Mouse (Mus musculus) kidney, postnatal 36 days (tissue): ENCODE measurements around the gene Ythdf1.

ENCODE experiments used
- DNase-seq, 2 experiments: peaks; one replicate each; pipeline ENCODE4 v3.0.0; 2021 to 2022; ENCODE audit warnings: mixed read lengths in 2 of 2

Gene Ythdf1

DNA sequence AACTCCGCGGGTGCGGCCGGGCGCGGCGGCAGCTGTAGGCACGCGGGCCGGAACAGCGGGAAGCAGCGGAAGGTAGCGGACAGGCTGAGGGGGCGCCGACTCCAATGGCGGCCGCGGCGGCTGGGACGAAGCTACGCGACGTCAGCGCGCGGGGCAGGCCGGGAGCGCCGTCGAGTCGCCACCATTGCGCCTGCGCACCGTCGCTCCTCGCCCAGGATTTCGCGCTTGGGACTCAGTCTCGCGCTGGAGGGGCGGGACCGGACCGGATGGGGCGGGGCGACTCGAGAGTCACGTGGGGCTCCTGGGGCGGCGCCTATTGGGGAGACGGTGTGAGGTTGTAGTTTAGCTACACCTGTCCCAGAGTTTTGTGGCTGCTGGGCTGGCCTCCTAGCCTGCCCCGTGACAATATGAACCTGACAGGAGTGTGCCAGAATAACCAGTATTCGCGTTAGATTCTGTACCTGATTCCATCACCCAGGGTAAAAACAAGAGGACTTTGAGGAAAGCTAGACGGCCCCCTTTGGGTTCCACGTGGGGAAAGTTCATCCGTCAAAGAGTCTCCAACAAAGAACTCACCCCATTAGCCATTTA is at the start of gene Ythdf1:
TSS of gene Ythdf1 (minus strand) at position 140 of the 591 bp plus-strand sequence.
- DNase-seq: peak; percentile 97 to 99

DNA sequence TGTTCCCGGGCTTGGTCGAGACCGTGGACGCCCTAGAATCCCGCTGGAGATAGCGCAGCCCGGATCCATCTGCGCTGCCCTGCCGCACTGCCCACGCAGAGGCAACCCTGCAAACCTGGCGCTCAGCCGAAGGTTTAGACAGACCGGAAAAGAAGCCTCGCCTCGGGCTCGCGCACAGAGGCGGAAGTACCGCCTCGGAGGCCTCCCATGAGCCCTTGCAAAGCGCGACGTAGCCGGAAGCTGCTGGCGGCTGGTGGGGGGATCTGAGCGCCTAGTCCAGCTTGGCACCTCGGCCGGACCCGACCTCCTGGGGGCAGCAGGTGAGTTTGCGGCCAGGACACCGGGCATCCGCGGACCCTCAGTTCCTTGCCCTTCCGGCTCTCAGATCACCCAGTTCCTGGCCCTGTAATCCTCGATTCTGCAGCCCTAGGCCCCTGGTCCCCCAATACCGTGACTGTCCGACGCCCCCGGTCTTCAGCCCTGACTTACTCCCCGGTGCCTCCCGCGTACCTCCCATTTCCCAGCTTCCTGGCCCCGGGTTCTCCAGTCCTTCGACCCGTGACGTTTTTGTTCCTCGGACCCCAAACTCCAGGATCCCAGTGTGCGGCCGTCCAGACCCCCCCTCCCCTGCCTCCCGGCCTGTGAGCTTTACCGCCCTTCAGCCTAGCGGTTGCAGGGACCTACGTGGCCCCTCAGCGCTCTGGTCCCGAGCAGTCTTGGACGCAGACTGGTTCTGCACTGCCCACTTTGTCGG is 46.4 kb upstream of the Ythdf1 start, which contains the start of gene Arfgap1:
TSS of gene Arfgap1 (plus strand) at position 216 of the 754 bp plus-strand sequence.
- peak; percentile 94 to 96 for DNase-seq

DNA sequence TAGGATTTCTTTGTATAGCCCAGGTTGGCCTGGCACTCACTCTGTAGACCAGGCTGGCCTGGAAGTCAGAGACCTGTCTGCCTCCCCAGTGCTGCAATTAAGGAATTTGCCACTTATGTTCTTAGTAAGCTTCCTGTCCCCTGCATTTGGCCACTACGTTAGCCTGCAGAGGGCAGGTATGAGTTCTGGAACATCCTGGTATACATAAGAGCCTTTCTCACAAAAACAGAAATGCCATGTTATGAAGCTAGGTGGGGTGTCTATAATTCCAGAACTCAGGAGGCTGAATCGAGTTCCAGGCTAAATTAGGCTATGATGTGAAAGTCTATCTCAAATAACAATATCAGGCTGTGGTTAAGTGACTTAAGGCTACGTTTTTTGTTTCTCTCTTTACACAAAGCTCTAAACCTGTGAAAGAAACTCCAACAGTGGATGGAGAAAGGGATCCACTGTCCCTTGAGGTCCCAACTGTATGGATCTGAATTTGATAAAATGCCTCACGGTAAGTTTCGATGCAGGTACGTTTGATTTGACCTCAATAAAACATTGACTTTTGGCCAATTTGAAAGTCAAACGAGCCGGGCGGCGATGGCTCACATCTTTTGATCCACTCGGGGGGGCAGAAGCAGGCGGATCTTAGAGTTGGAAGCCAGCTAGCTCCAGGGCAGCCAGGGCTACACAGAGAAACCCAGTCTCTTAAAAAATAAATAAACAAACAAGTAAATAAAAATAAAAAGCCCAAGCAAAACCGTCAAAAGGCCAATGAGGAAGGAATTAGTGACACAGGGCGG is 45.5 kb upstream of the Ythdf1 start:
- DNase-seq: peak; percentile 29 to 44

DNA sequence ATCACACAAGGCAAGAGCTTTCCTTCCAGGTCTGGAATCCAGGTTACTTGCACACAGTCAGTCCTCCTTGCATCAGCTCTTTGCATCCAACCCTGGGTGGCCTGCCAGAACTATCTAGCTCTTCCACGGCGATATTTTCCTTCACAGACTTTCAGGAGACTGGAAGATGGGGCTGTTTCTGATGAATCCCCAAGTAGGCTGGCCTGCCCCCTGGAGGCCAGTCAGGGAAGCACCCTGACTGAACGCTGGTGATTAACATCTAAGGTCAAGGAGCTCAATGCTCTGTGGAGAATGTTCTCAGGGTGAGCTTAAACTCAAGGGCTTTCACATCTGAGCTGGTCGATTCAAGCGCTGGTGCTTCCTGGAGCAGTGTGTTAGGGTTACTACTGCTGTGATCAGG is 43.2 kb upstream of the Ythdf1 start:
- DNase-seq: peak; percentile 69 to 88

DNA sequence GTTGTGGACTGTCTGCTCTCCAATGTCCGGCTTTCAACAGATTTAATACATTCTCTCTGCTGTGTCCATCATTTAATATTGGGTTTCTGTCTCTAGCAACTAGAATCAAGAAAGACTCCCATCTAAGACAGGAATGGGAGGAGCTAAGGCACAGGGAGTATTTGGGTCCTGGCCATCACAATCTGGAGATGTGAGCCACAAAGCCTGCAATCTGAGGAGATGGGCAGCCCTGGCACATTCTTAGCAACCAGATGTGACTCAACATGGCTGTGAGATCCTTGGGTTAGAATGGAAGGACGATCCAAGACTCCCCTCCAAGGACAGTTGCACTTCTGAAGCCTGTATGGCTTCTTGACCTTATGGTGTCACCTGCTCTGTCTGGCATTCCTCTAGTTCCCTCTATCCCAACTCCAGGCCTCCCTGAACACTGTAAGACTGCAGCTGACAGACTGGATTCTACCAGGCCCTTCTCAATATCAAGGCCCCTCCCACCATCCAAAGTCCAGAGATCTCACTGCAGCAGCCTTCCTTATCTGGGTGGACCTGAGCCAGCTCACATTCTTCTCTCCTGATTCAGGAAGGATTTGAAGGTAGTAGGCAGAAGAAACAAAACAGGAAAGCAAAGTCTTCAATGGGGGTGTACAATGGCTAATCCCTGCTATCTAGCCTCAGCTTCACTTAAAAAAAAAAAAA is 42.0 kb upstream of the Ythdf1 start:
- peak; percentile 30 to 45 for DNase-seq

DNA sequence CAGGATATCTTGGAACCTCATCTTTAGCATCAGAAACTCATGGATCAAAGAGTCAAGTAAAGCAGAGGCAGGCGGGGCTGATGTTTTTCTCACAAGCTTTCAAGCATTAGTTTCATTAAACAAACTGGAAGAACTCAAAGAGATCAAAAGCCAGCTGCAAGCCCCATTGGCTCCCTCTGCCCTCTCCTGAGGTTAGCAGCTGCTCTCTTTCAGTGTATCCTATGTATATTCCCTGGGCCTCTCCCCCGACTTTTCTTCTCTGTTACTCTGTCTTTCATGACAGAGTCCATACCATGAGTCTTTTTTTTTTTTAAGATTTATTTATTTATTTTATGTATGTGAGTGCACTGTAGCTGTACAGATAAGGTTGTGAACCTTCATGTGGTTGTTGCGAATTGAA is 39.4 kb upstream of the Ythdf1 start:
- DNase-seq: no peak

DNA sequence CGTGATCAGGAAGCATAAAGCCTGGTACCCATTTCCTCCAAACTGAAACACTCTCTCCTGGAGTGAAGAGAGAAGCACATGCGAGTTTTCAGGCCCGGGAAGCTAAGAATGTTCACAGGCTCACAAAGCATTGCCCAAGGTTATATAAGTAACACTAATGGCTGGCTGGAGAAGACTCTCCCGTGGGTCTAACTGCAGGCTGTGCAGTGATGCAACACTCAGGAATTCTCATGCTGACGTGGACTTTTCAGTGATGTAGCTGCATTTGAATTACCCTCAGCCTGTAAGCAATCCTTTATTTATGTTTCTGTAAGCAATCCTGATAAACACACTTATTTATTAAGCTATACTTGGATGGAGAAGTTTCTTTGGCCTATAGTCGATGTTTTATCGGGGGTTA is 38.9 kb upstream of the Ythdf1 start:
- DNase-seq: no peak

DNA sequence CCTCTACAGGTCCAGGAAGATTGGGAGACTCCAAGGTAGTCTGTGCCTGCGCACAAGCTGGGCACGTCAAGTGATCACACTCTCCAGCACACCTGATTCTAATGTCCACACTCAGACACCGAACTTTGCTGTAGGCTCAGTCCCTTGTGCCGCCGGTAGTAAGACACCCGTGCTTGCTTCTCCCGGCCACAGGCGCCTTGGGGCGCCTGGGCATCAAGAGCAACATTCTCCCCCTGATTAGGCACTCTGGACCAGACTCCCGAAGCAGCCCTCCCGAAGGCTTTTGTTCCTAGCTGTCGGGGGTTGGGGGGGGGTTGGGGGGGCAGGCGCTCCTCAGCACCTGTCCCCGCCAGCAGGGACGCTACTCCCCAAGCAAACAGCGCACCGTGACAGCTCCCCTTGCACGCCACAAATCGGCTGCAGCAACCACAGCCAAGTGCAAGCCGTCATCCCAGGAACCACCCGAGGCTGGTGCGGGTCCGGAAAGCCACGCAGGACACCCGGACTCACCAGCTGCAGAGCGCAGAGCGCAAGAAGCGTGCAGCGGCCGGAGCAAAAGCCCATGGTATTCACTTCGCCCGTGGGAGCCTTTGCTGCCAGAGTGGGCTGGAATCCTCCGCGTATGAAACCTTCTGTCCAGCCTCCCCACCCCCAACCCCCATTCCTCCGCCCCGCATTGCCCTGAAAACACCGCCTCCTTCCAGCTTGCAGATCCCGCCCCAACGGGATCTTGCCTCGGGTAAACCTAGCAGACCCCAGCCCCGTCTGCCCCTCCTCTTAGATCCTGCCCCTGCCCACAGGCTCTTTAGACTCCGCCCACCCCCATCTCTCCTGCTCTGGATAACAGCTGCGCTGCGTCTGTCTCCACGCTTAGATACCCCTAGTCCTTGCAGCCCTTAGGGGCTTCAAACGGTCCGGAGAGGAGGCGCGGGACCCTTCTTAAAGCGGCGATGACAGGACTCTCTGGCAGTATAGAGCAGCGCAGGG is 33.6 kb upstream of the Ythdf1 start, which contains the start of gene Nkain4:
TSS of gene Nkain4 (minus strand) at position 639 of the 987 bp plus-strand sequence.
- DNase-seq: peak; percentile 8 to 37

DNA sequence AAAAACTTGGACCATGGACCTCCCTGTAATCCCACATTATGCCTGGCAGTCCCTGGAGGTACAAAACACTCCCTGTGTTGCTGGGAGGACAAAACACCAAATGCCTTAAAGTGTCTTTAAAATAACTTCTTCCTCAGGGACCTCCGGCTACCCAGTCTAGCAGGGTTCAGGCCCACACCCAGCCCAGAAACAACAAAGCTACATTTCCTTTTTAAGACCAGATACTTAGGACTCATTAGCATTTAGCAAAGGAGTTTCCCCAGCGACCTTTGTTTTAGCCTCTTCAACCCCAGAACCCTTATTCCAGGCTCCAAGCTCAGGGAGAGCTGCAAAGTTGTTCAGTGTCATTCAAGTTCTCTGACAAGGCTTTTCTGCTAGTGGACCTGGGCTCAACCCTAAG is 32.9 kb upstream of the Ythdf1 start:
- DNase-seq: no peak

DNA sequence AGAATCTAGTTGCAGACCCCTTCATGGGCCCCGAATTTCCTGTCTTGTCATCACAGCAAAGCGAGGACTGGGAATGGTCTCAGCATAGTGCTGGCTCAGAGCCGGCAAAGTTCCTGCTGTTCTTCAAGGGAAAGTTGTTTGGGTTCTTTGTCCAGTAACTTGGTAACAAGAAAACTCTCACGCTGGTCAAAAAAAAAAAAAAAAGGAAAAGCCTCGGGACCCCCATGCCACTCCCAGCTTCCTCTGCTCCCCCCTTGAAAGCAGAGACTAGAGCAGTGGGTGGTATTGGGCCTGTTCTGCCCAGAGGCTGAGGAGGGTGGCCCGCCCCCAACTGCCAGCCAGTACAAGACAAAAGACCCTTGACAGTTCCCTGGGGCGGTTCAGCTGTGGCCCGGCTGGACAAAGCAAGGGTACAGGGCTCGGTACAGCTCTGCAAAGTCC is 32.0 kb upstream of the Ythdf1 start:
- no peak for DNase-seq

DNA sequence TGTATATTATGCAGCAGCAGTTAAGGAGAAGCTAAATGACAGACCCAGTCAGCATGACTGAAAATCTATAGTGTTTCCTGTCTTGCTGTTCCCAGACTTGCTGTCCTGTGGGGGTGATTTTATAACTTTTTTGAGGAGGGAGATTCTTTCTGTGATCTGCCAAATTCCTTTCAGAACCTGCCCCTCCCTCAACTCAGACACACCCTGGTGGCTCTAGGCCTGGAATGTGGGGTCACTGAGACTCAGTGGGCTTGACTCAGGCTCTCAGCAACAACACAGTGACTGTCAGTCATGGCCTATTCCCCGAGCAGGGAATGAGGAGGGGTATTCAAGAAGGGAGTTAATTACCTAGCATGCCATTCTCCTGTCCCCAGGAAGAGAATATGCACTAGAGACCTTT is 29.2 kb upstream of the Ythdf1 start:
- no peak for DNase-seq

DNA sequence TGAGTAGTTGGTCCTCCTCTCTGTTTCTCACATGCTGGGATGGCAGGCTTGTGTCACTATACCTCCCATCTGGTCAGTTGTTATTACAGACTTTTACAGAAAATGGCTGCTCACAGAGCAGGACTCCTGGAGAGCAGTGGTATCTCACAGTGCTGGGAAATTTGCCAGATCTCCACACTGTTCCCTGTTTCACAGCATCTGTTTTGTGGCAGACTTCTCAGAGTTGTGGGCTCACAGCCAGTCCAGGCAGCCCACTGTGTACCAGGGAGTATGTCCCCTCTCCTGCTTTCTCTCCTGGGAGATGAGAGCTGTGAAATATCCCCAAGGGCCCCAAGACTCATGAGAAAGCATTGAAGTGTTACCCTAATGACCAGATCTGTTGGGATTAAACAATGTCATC is 21.1 kb upstream of the Ythdf1 start:
- DNase-seq: no peak

DNA sequence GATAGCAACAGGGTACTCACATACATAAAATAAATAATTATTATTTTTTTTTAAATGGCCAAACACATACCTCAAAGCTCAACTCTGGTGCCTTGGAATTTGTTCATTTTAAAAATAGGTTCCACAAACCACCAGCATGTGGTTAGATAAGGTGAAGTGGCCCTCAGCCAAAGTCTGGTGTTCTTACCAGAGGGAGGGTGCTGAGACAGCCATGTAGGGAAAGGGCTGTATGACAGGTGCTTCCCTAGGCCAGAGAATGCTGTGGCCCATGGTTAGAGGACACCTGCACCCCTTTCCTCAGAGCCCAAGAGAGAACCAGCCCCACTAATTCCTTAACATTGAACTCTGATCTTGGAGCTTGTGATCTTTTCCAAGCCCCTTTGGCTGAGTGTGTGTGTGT is 19.4 kb upstream of the Ythdf1 start:
- DNase-seq: no peak

DNA sequence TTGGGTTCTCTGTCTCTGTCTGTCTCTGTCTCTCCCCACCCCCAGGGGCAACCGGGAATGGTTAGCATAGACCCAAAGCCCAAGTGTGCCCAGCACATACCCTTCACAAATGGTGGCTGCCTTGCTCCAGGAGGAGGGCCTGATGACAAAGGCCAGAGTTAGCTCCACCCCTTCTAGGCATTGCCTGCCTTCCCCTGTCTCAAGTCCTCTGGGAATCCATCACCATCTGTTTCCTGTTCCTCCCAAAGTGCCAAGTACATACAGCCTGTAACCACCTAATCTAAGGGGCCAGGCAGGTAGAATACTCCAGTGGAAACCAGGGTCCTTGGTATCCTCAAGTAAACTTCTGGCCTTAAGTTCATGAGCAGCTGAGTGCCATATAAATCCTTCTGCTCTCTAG is 11.7 kb upstream of the Ythdf1 start:
- no peak for DNase-seq

DNA sequence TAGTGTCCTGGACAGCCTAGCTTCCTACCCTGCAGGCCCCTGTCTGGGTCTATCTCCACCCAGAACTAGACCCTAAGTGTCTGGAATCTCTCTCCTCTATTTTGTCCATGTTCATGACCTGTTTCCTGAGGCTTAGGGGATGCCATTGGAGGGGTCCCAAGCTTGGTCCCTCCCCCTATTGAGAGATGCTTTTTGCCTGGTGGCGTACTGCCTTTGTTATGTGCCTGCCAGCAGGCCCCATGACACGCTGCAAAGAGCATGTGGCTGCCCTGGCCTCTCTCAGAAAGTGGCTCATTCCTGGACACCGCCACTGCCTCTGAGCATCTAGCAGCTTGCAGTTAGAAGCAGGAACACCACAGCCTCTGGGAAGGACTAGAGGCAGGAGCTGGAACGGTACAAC is 8.0 kb upstream of the Ythdf1 start, which contains the start of gene Birc7:
TSS of gene Birc7 (plus strand) at position 301 of the 400 bp plus-strand sequence.
- no peak for DNase-seq

DNA sequence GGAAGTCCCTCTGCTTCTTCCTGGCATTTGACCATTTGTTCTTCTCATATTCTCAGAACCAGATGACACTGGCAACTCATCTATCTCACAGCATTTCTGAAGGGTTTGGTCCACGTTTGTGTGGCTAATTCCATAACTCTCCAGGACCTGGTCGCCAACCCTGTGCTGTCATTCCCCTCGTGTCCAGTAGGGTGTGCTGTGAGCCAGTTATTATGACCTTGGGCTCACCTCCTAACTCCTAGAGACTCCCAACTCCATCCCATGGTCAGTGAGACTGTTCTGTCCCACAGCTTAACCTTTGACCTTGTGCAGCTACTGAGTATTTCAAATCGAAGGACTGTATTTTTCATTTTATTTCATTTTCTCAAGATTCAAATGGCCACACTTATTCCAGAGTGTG is 4.4 kb upstream of the Ythdf1 start:
- peak; percentile 69 to 84 for DNase-seq

DNA sequence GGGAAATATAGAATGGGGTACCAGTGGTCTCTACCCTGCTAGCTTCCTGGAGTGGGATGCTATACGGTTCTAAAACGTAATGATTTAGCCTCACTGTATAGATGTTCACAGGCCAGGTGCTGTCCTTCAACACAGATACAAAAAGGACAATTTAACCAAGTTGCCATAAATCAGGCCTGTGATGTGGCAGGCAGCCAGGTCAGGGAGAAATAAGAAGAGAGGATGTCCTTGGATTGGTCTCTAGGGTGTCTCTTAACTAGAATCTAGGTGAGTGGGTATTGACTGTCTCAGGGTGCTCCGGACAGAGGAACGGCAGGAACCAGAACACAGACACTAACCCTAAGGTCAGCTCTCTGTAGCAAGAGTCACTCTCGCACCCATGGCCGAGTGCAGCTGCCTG is 2.0 kb upstream of the Ythdf1 start:
- no peak for DNase-seq

DNA sequence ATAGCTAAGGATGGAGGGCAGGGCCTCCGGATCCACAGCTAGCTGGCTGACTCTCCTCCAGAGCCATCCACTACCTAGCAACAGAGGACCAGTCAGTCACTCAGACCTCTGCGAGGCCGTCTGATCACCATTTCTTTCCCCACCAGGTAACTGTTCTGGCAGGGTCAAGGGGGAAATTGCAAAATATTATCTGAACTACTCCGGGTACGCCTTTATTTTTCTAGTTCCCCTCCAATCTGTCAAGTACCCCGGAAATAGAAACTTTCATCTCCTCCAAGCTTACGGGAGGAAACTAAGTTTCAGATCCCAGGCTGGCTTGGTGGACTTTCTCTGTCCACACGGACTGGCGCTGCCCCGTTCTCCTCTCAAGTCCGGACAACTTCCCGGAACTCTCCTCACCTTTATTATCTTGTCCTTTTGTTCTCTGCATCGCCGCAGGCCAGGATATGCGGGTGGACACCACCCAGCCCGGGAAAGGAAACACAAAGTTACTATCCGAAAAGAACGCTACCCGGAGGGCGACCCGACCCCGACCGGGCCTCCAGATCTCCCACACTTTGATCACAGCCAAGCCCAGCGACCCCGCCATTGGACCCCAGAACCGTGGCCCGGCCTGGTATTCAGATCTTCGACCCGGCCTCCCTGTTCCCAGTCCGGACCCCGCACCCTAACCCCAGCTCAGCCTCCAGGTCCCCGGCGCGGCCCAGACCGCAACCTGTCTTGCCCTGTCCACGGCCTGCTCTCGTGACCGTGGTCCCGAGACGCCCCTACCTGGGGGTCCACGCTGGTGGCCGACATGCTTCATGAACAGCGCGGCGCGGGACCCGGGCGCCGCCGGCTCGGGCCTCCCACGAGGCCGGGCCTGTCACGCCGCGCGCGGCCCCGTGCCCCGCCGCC is 588 bp downstream of the Ythdf1 start:
- DNase-seq: peak; percentile 19 to 36

DNA sequence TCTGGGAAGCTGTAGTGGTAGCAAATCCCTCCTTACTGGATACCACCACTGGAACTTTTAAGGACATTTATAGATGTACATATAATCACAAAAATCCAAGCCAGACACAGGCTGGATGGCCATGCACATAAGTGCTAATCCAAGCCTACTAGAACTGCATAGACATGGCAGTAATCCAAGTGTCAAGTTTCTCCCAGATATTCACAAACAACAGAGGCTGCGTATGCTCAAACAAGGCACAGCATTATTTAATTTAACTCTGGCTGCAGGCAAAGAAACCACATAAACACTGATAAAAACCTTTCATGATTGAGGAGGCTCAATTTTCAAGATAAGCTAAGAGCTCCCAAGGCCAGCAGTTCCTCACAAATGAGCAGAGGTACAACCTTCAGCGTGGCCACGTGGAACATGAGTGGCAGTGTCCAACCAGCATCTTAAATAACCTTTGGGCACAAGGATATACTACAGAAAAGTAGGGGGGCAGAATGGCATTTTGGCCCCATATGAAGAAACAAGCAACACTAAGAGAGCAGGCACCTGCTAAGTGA is 4.8 kb downstream of the Ythdf1 start:
- no peak for DNase-seq

DNA sequence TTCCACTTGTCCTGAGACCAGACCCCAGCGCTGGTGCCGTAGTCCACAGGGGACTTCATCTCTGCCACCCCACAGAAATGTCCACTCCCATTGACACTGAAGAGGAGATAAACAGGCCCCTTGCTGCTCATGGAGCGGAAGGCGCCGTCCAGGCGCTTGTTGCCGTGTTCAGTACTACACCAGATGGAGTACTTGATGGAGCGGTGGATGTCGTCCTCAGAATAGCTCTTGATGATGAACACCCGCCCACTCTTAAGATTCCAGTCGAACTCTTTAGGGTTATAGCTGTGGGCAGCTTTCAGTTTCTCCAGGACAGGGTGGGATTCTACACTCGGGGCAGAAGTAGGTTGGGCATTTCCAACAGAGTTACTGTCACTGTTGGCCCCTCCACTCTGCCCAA is 9.8 kb downstream of the Ythdf1 start:
- no peak for DNase-seq
